ENCODE assay signal across 8 mouse cellular contexts in genomic region chr17:50510741-50511140, GRCm38 (mm10). TPM values are rescaled to one million over a fixed set of nuclear protein-coding genes. Genes with fewer than 3 reads are reported as not detected.
DNase-seq lines count a peak whose midpoint lies in the region; ATAC-seq and TF ChIP-seq lines count a peak whose summit lies in the region.

No protein-coding gene starts in this region.

- no peak for TF ChIP-seq CTCF in liver, adult 2 months (IDR thresholded peaks at IDR 0.05; ENCODE audit: low read depth, low read length)

- peak; percentile 57 for DNase-seq in liver, adult 2 months (ENCODE audit: extremely low read depth, low read depth, low spot score)
- DNase-seq in liver = no peak
- DNase-seq in cerebellum, postnatal 14 days = no peak
- no peak for DNase-seq in urinary bladder, adult 18-20 months (ENCODE audit: low spot score in 2 of 2)

- no peak for TF ChIP-seq POLR2A in liver, adult 2 months (IDR thresholded peaks at IDR 0.05; ENCODE audit: extremely low read depth, insufficient read depth, low read length)

- H3K4me2 ChIP-seq in limb, embryonic 13.5 days (replicated peaks) = peak overlapping the region; percentile 78
- peak overlapping the region; percentile 67 for H3K4me2 ChIP-seq in neural tube, embryonic 14.5 days (ENCODE audit: low read depth, low read length)

- peaks cover 17% of the 10 kb centered on the region for H3K79me2 ChIP-seq in liver, adult 2 months (ENCODE audit: control insufficient read depth, insufficient read depth, low read length)

- H3K27me3 ChIP-seq in liver, adult 2 months (ENCODE audit: control insufficient read depth, insufficient read depth, low read length) = no peaks in the 10 kb centered on the region
- peaks cover 9% of the 10 kb centered on the region for H3K27me3 ChIP-seq in limb, embryonic 13.5 days
- H3K27me3 ChIP-seq in neural tube, embryonic 14.5 days (ENCODE audit: control insufficient read depth, insufficient read depth, low read length) = no peaks in the 10 kb centered on the region; the same call in 1 of the 2 replicates

- H3K9ac ChIP-seq in liver, adult 2 months (ENCODE audit: low read depth, low read length) = peak overlapping the region; percentile 40; the same call in 1 of the 2 replicates
- no peak overlapping the region for H3K9ac ChIP-seq in limb, embryonic 13.5 days
- H3K9ac ChIP-seq in neural tube, embryonic 14.5 days (replicated peaks; ENCODE audit: low read depth, low read length) = no peak overlapping the region

- H3K4me3 ChIP-seq in liver, adult 2 months (ENCODE audit: insufficient read depth, low read depth, low read length) = 0 out of 2 replicates have a peak overlapping the region, but pooled peaks have one; percentile 5
- peak overlapping the region; percentile 84 for H3K4me3 ChIP-seq in limb, embryonic 13.5 days
- peak overlapping the region; percentile 93 for H3K4me3 ChIP-seq in neural tube, embryonic 14.5 days (ENCODE audit: low read depth, low read length)

- no peaks in the 10 kb centered on the region for H3K36me3 ChIP-seq in liver, adult 2 months (ENCODE audit: control insufficient read depth, insufficient read depth, low read length)
- H3K36me3 ChIP-seq in limb, embryonic 13.5 days = no peaks in the 10 kb centered on the region
- no peaks in the 10 kb centered on the region for H3K36me3 ChIP-seq in neural tube, embryonic 14.5 days (ENCODE audit: control insufficient read depth, insufficient read depth, low read length)

- peak; percentile 46 for ATAC-seq in erythroid progenitor cell, adult 5-6 weeks (replicated peaks; ENCODE audit: low FRiP score, poor library complexity, severe bottlenecking)
- no peak for ATAC-seq in limb, embryonic 13.5 days (ENCODE audit: low FRiP score, low read depth)
- no peak for ATAC-seq in neural tube, embryonic 14.5 days (ENCODE audit: low read depth)
- ATAC-seq in cerebellum, adult (ENCODE audit: insufficient number of reproducible peaks, low FRiP score, low TSS enrichment) = no peak

- 8% methylated on average over 1 of the region's 1 CpGs for WGBS in liver, adult 2 months
- 92% methylated on average over 1 of the region's 1 CpGs for WGBS in limb, embryonic 13.5 days
- 91% methylated on average over 1 of the region's 1 CpGs for WGBS in neural tube, embryonic 14.5 days

- H3K9me3 ChIP-seq in limb, embryonic 13.5 days = no peaks in the 10 kb centered on the region
- H3K9me3 ChIP-seq in neural tube, embryonic 14.5 days (ENCODE audit: control insufficient read depth, low read length) = no peaks in the 10 kb centered on the region

- peaks cover 18% of the 10 kb centered on the region for H3K4me1 ChIP-seq in liver, adult 2 months (ENCODE audit: control insufficient read depth, insufficient read depth, low read length)
- peaks cover 23% of the 10 kb centered on the region for H3K4me1 ChIP-seq in limb, embryonic 13.5 days
- peaks cover 14% of the 10 kb centered on the region; the same call in 1 of the 2 replicates for H3K4me1 ChIP-seq in neural tube, embryonic 14.5 days (ENCODE audit: control insufficient read depth, insufficient read depth, low read length)

- H3K27ac ChIP-seq in liver, adult 2 months (replicated peaks; ENCODE audit: insufficient read depth, low read depth, low read length) = no peak overlapping the region; the same call in 1 of the 2 replicates
- no peak overlapping the region for H3K27ac ChIP-seq in limb, embryonic 13.5 days
- no peak overlapping the region for H3K27ac ChIP-seq in neural tube, embryonic 14.5 days (ENCODE audit: low read depth, low read length)

RNA-seq across cellular contexts. Expression of gene Plcl2, which starts 1.5 kb away (rescaled TPM):
- 11.8 and 12.4 TPM in 2 replicates for total RNA-seq in liver, adult 2 months (2014; rRNA removed)
- 3.6 and 4.2 TPM in 2 replicates for polyA plus RNA-seq in liver, adult 2 months (2012; rRNA removed)
- 145 and 168 TPM in 2 replicates for total RNA-seq in erythroid progenitor cell, adult 5-6 weeks (2015; ENCODE audit: low replicate concordance)
- 165 and 173 TPM in 2 replicates for total RNA-seq in erythroid progenitor cell, adult 5-6 weeks (2017; ENCODE audit: low replicate concordance)
- polyA plus RNA-seq in limb, embryonic 13.5 days (2015; fragmentation: Nextera tagmentation; extraction: Ambion mirVana) = 3.7 and 3.9 TPM in 2 replicates
- polyA plus RNA-seq in neural tube, embryonic 14.5 days (2014; fragmentation: Nextera tagmentation; extraction: Ambion mirVana) = 13.6 and 13.9 TPM in 2 replicates

Comparison
In these comparisons a context has a peak if more than half of its experiments do, and no peak if none do; other contexts are left out.
1. H3K4me3 ChIP-seq: peak in every context shown above with its lines; median percentile 93 in neural tube, embryonic 14.5 days; 84 in limb, embryonic 13.5 days; 5 in liver, adult 2 months.